Mouse (Mus musculus) hindbrain, embryonic 13.5 days (tissue): ENCODE results near the gene Ppp1r12b. TPM values are rescaled to one million over a fixed set of nuclear protein-coding genes. Genes with fewer than 3 reads are reported as not detected.

Source experiments
- ATAC-seq: fragments of 200-750 bp; cut with Nextera tagmentation; 2 replicates; pipeline ENCODE4 v1.8.0; 2017; ENCODE audit warnings: moderate TSS enrichment; ENCODE audit not compliant: low FRiP score
- H3K27ac ChIP-seq: fragments of 300-500 bp; sonication (generic); 2 replicates; pipeline ENCODE4 v1.5.1; 2015; ENCODE audit warnings: inconsistent platforms, mild to moderate bottlenecking, moderate library complexity
- H3K27me3 ChIP-seq: fragments of 300-500 bp; sonication (generic); 2 replicates; pipeline ENCODE4 v1.6.1; 2015; ENCODE audit warnings: mild to moderate bottlenecking, inconsistent platforms
- H3K36me3 ChIP-seq: fragments of 300-500 bp; sonication (generic); 2 replicates; pipeline ENCODE4 v1.6.1; 2015; ENCODE audit warnings: mild to moderate bottlenecking, inconsistent platforms
- H3K4me1 ChIP-seq: fragments of 300-500 bp; sonication (generic); replicated peaks from 2 replicates; pipeline ENCODE4 v1.6.1; 2015; ENCODE audit warnings: inconsistent platforms
- H3K4me2 ChIP-seq: fragments of 300-500 bp; sonication (generic); 2 replicates; pipeline ENCODE4 v1.6.1; 2015; ENCODE audit warnings: inconsistent platforms, mild to moderate bottlenecking, moderate library complexity
- H3K4me3 ChIP-seq: fragments of 300-500 bp; sonication (generic); 2 replicates; pipeline ENCODE4 v1.5.1; 2015; ENCODE audit warnings: mild to moderate bottlenecking, inconsistent platforms
- H3K9ac ChIP-seq: fragments of 300-500 bp; sonication (generic); 2 replicates; pipeline ENCODE4 v1.6.1; 2015; ENCODE audit warnings: mild to moderate bottlenecking, inconsistent platforms
- H3K9me3 ChIP-seq: fragments of 300-500 bp; sonication (generic); 2 replicates; pipeline ENCODE4 v1.6.1; 2016; ENCODE audit warnings: inconsistent platforms
- WGBS: fragments of 180-500 bp; shearing (Covaris S2); methylation state at CpG from one replicate; pipeline ENCODE4 v1.1.7; 2015; 5-methylcytosine and 5-hydroxymethylcytosine counted together
- polyA plus RNA-seq: library from polyadenylated mRNA; unstranded; fragments of >200 nt; fragmentation: Nextera tagmentation; extraction: Ambion mirVana; gene quantifications from 2 replicates; pipeline ENCODE4 v1.2.1, GENCODE M21; 2015

Ppp1r12b gene
- polyA plus RNA-seq, 1 experiment from 2014 or later = 12.4 TPM

DNA sequence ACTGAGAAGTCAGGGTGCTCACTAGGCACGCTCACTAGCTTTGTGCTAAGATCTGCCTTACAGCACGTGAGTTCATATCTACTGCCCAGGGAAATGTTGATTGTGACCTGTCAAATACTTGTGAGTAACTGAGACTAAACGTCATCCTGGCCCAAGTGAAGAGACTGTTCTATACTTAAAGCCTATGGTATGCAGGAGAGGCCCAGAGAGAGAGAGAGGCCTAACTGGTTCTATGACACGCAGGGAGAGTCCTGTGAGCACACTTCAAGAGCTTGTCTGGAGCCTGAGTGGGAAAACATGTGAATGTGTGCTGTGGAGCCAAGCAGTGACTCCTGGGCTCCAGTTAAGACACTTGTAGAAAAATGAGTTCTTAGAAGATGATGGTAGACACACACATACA, 171.8 kb downstream of the Ppp1r12b start:
- no peak overlapping the region for H3K4me3 ChIP-seq
- no peak for ATAC-seq
- no peaks in the 10 kb centered on the region for H3K36me3 ChIP-seq
- H3K4me1 ChIP-seq = peaks cover 4% of the 10 kb centered on the region; the same call in 1 of the 2 replicates
- no peak overlapping the region for H3K4me2 ChIP-seq
- no peaks in the 10 kb centered on the region for H3K27me3 ChIP-seq
- H3K27ac ChIP-seq = no peak overlapping the region
- H3K9me3 ChIP-seq = no peaks in the 10 kb centered on the region
- no peak overlapping the region for H3K9ac ChIP-seq
- 83% methylated on average over 4 of the region's 4 CpGs for WGBS

DNA sequence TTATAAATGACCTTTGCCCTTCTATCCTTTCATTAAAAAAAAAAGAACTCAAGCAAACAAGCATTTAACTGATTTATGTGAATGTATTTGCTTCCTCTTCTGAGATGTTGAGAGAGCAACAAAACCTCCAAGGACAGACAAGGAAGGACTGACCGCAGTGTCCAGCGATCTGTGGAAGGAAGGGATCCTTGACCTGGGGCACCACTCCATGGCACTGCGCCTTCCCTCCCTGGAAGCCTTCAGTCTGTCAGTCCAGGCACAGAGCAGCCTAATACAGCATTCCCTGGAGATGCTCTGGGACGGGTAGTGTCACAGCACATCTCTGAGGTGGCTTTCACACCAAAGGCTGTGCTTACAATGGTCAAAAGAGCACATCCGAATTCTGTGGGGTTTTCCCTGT, 172.9 kb downstream of the Ppp1r12b start:
- H3K9me3 ChIP-seq = no peaks in the 10 kb centered on the region
- WGBS = 87% methylated on average over 5 of the region's 5 CpGs

DNA sequence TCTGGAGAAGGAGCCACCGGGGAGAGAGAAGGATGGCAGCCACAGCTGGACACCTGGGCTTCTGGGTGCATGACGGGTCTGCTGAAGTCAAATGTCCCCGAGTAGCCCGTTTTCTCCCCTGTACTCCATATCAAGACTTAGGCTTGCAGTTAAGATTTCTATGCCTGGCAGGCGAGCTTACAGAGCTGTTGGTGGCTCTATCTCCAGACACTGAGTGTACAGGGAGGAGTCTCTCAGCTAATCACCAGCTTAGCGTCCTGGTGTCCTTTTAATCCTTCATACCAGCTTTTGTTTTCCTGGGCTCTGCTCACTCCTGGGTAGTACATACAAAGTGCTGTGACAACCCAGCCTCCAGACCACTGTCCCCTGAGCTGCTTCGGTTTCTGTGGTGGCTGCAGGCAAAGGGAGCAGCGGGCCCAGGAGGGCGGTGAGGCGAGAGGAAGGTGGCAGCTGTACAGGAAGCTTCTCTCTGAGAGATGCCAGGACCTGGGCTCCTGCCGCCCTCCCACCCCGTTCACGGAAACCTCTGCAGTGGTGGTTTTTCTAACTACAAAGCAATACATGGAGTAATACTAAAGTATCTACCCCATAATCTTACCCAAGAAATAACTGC, 177.7 kb downstream of the Ppp1r12b start:
- H3K27me3 ChIP-seq = no peaks in the 10 kb centered on the region
- no peak overlapping the region for H3K9ac ChIP-seq
- H3K4me2 ChIP-seq = no peak overlapping the region
- 75% methylated on average over 13 of the region's 13 CpGs for WGBS
- peaks cover 15% of the 10 kb centered on the region for H3K4me1 ChIP-seq
- H3K4me3 ChIP-seq = no peak overlapping the region
- ATAC-seq = no peak
- no peaks in the 10 kb centered on the region for H3K9me3 ChIP-seq
- peaks cover 16% of the 10 kb centered on the region for H3K36me3 ChIP-seq
- H3K27ac ChIP-seq = no peak overlapping the region

More for the DNA sequence above, 172.9 kb downstream of the Ppp1r12b start:
- ATAC-seq = no peak
- Histone ChIP-seq H3K4me3 (no peak overlapping the region), H3K9ac (no peak overlapping the region), H3K36me3 (no peaks in the 10 kb centered on the region), H3K4me2 (no peak overlapping the region), H3K27ac (no peak overlapping the region), H3K27me3 (no peaks in the 10 kb centered on the region), H3K4me1 (no peaks in the 10 kb centered on the region)

DNA sequence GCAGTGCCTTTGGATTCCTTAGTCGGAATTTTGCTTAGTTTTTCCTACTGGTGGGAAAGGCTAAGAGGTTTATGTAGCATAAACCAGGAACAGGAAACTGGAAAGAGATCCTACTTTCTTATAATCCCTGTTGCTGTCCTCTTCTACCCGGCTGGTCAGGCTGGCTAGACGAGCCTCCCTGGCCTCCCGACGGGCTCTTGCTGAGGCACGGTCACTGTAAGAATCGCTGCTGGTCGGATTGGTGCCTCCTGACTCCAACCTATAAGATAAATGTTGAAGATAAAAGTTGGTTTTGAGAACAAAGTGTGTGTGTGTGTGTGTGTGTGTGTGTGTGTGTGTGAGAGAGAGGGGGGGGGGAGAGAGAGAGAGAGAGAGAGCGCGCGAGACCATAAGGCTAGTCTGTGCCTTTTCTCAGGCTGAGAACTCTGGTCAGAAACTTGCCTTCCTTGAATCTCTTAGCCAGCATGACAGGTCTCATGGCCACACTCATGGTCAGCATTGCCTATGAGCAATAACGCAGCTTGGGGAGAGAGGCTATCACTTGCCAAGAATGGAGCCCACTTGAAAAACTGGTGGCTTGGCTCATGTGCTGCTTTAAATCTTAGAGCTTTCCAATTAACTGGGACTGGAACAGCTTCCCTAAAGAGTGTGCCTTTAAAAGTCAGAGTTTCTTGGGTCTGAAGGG, 178.4 kb downstream of the Ppp1r12b start:
- Histone ChIP-seq H3K4me2 (no peak overlapping the region), H3K27me3 (no peaks in the 10 kb centered on the region), H3K9me3 (no peaks in the 10 kb centered on the region), H3K4me3 (no peak overlapping the region), H3K9ac (no peak overlapping the region), H3K36me3 (peaks cover 16% of the 10 kb centered on the region), H3K4me1 (peaks cover 15% of the 10 kb centered on the region), H3K27ac (no peak overlapping the region)
- 88% methylated on average over 12 of the region's 12 CpGs for WGBS
- ATAC-seq = no peak

DNA sequence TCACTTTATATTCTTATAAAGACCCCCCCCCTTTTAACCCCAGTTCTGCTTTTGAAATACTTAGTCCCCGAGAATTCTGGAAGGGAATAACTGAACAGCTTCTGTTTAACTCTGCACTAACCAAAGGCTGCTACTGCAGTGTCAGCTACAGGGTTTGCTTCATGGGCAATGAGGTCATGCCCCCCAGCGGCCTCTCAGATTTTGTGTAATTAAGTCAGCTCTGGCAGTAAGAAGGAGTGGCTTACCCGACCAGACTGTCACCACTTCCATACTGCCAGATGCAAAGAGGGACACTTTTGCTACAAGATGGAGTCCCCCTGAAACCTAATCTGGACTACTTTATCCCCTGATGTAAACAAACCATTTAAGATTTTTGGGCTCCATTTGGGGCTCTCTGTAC, 180.1 kb downstream of the Ppp1r12b start:
- H3K27ac ChIP-seq = no peak overlapping the region
- no peak for ATAC-seq
- peaks cover 15% of the 10 kb centered on the region for H3K4me1 ChIP-seq
- no peak overlapping the region for H3K4me2 ChIP-seq
- H3K9ac ChIP-seq = no peak overlapping the region
- peaks cover 26% of the 10 kb centered on the region for H3K36me3 ChIP-seq
- no peaks in the 10 kb centered on the region for H3K27me3 ChIP-seq
- 59% methylated on average over 3 of the region's 3 CpGs for WGBS
- no peak overlapping the region for H3K4me3 ChIP-seq
- no peaks in the 10 kb centered on the region for H3K9me3 ChIP-seq

DNA sequence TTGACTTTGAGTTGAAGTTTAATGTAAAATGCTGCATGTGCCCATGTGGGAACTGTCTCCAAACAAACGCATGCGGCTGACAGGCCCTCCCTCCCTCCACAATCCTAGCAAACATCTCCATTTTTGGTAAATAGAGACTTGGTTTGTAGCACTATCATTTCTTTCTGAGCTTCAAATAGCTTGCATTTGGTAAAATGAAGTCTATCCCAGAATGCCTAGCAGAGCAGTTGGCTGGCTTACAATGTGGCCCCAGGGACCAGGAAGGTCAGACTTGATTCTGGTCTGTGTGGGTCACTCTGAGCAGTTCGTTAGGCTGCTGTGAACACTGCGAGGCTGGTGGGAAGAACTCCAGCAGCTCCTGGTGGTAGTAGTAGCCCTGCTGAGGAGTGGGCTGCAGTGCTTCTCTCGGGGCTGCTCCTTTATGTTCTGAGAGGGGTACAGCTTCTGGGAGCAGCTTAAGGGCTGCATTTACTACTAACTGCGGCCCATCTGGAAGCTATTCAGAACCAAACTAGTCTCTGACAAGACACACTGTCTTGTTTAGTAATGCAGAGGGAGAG, 180.9 kb downstream of the Ppp1r12b start:
- Histone ChIP-seq H3K27ac (peak overlapping the region; percentile 1; the same call in 1 of the 2 replicates), H3K4me1 (peaks cover 15% of the 10 kb centered on the region), H3K4me2 (no peak overlapping the region), H3K9ac (no peak overlapping the region), H3K36me3 (peaks cover 27% of the 10 kb centered on the region), H3K9me3 (no peaks in the 10 kb centered on the region), H3K4me3 (no peak overlapping the region), H3K27me3 (no peaks in the 10 kb centered on the region)
- WGBS = 47% methylated on average over 6 of the region's 6 CpGs
- no peak for ATAC-seq

DNA sequence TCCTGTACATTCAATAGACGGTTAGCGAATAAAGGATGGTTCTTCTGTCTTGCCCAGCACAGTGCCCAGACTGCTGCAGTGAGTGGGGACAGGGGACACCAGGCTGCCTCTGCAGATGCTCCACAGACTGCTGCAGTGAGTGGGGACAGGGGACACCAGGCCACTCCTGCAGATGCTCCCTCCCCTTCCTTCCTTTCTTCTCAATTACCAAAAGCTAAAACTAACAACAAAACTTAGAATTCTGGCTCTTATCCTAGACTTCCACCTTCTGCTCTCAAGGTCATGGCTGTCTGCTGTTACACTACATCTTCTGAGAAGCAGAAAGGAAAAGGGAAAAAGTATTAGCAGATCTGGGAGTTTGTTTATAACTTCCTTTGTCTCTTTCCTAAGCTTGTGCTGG, 181.5 kb downstream of the Ppp1r12b start:
- H3K4me3 ChIP-seq = no peak overlapping the region
- WGBS = 42% methylated on average over 2 of the region's 2 CpGs
- no peak overlapping the region for H3K9ac ChIP-seq
- no peak overlapping the region for H3K4me2 ChIP-seq
- peaks cover 15% of the 10 kb centered on the region for H3K4me1 ChIP-seq
- H3K9me3 ChIP-seq = no peaks in the 10 kb centered on the region
- H3K27ac ChIP-seq = no peak overlapping the region
- no peaks in the 10 kb centered on the region for H3K27me3 ChIP-seq
- no peak for ATAC-seq
- peaks cover 27% of the 10 kb centered on the region for H3K36me3 ChIP-seq

DNA sequence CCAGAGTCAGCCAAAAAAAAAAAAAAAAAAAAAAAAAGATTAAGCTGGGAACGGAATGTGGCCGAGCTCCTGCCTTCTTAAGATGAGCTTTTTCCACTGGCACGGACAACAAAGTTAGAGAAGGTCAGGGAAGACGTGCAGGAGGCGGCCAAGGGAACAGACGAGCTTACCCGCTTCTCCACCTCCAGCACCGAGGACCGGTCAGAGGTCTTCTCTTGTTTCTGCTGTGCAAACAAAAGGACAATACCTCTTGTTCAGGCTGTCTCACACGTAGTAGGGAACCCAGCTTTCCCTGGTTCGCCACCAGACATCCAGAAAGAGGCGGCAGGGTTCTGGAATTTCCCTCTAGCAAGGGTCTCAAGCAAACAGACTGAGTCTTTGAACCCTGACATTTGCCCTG, 182.5 kb downstream of the Ppp1r12b start:
- peaks cover 35% of the 10 kb centered on the region for H3K36me3 ChIP-seq
- WGBS = 39% methylated on average over 12 of the region's 12 CpGs

DNA sequence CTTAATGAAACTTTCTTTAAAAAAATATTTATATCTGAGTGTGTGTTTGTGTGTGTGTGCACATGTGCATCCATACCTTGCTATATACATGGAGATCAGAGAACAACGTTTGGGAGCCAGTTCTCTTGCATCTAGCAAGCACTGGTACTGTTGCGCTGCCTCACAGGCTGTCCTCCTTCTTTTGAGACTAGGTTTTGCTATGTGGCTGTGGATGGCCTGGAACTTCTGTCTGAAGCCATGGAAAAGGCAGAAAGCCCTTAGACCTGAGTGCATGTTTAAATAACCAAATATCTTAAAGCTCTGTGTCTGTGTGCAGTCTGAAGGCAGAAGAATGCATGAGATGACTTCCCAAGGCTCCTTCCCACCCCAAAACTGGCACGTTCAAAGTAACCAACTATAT, 182.9 kb downstream of the Ppp1r12b start:
- H3K9me3 ChIP-seq = no peaks in the 10 kb centered on the region
- no peak overlapping the region for H3K27ac ChIP-seq
- H3K9ac ChIP-seq = no peak overlapping the region
- no peak for ATAC-seq
- H3K4me3 ChIP-seq = no peak overlapping the region
- H3K4me2 ChIP-seq = no peak overlapping the region
- WGBS = 85% methylated on average over 3 of the region's 3 CpGs
- H3K27me3 ChIP-seq = no peaks in the 10 kb centered on the region
- H3K36me3 ChIP-seq = peaks cover 39% of the 10 kb centered on the region
- peaks cover 15% of the 10 kb centered on the region for H3K4me1 ChIP-seq

More for the DNA sequence above, 182.5 kb downstream of the Ppp1r12b start:
- Histone ChIP-seq H3K4me3 (no peak overlapping the region), H3K4me2 (no peak overlapping the region), H3K27me3 (no peaks in the 10 kb centered on the region), H3K27ac (no peak overlapping the region), H3K4me1 (peaks cover 15% of the 10 kb centered on the region), H3K9ac (no peak overlapping the region), H3K9me3 (no peaks in the 10 kb centered on the region)
- no peak for ATAC-seq

DNA sequence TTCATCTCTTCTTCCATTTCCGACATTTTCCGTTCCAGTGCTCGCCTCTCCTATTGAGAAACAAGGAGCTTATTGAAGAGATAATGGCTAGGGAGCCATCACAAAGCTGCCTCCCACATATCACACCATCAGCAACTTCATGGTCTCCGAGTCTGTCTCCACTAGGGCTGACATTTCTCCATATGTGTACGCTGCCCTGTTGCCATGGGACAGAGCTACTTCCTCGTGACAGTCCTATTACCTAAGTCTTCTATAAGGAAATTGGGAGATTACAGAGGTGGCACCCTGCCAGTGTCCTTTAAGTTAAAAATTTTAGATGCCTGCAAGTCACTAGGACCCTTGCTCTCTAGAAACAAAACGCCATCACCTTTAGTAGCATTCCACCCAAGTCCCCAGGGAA, 183.7 kb downstream of the Ppp1r12b start:
- H3K4me1 ChIP-seq = peaks cover 15% of the 10 kb centered on the region
- H3K27ac ChIP-seq = no peak overlapping the region
- H3K4me2 ChIP-seq = no peak overlapping the region
- no peak overlapping the region for H3K4me3 ChIP-seq
- WGBS = 85% methylated on average over 7 of the region's 7 CpGs
- peaks cover 44% of the 10 kb centered on the region for H3K36me3 ChIP-seq
- no peak overlapping the region for H3K9ac ChIP-seq
- no peak for ATAC-seq
- no peaks in the 10 kb centered on the region for H3K9me3 ChIP-seq
- H3K27me3 ChIP-seq = no peaks in the 10 kb centered on the region

DNA sequence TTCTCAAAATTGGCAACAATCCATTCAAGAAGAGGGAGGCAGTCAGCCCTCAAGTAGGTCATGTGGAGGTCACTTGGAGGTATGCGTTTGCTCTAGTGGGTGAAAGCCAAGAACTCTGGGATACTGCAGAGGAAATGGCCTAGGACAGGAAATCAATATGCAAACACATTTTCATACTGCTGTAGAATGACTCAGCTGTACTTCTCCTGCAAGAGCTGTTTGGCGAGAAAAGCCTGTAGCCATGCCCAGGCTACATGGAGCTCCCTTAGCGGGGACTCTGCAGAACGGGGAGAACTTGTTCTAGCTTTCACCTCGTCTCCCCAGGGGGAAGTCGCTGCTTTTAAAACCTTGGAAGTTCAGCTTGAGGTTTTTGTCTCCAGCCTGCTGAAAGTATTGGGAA, 184.4 kb downstream of the Ppp1r12b start:
- Histone ChIP-seq H3K27ac (no peak overlapping the region), H3K4me2 (no peak overlapping the region)

DNA sequence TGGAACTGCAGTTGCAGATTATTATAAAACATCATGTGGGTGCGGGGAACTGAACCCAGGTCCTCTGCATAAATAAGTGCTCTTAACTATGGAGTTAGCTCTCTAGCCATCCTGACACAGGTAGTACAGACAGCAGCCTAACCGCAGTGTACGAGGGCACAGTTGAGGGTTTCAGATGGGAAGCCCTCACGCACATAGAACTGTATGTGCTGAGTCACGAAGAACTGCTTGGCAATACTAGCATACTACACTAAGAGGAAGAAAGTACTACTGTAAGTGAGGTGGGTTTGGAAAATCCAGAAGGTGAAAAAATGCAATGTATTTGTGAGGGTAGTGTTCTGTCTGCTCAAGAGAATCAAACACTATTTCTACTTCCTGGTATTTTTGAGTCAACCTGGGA, 185.4 kb downstream of the Ppp1r12b start:
- no peak overlapping the region for H3K4me3 ChIP-seq

More for the DNA sequence above, 184.4 kb downstream of the Ppp1r12b start:
- peaks cover 15% of the 10 kb centered on the region for H3K4me1 ChIP-seq
- H3K4me3 ChIP-seq = no peak overlapping the region
- H3K9ac ChIP-seq = no peak overlapping the region
- no peaks in the 10 kb centered on the region for H3K27me3 ChIP-seq
- WGBS = 78% methylated on average over 6 of the region's 6 CpGs
- H3K36me3 ChIP-seq = peaks cover 41% of the 10 kb centered on the region
- ATAC-seq = no peak
- H3K9me3 ChIP-seq = no peaks in the 10 kb centered on the region

DNA sequence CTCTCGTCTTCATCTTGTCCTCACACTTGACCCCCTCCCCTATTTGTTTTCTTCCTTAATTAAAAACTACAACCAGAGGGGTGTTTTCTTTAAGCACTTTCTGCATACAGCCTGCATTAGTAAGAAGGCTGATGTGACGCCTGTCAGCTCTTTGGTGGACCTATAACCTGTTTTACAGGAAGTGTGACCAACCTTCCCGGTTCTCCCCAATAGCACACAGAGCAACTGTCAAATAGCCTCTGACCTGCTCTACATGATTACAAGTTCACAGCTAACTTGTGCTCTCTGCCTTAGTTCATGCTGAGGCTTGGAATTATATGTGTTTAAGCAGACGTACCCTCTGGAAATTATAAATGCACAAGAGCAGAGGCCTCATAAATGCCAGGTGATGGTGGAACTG, 189.3 kb downstream of the Ppp1r12b start:
- Histone ChIP-seq H3K4me1 (peaks cover 14% of the 10 kb centered on the region), H3K27ac (no peak overlapping the region), H3K4me3 (no peak overlapping the region), H3K27me3 (no peaks in the 10 kb centered on the region), H3K4me2 (no peak overlapping the region), H3K36me3 (peaks cover 23% of the 10 kb centered on the region), H3K9ac (no peak overlapping the region), H3K9me3 (no peaks in the 10 kb centered on the region)
- ATAC-seq = no peak
- 89% methylated on average over 4 of the region's 4 CpGs for WGBS

More for the DNA sequence above, 185.4 kb downstream of the Ppp1r12b start:
- Histone ChIP-seq H3K9ac (no peak overlapping the region), H3K4me2 (no peak overlapping the region), H3K27me3 (no peaks in the 10 kb centered on the region), H3K4me1 (peaks cover 16% of the 10 kb centered on the region), H3K9me3 (no peaks in the 10 kb centered on the region), H3K36me3 (peaks cover 38% of the 10 kb centered on the region), H3K27ac (no peak overlapping the region)
- WGBS = 98% methylated on average over 5 of the region's 5 CpGs
- ATAC-seq = no peak
